Mouse (Mus musculus): Measurements from ENCODE around the gene Hes3. TPM values are rescaled to one million over a fixed set of nuclear protein-coding genes. Genes with fewer than 3 reads are reported as not detected.

Hes3 gene
- total and polyA plus RNA-seq, 3 experiments = not detected

- intact Hi-C loops (cut with DNase I) = no loop called here
- no peak for DNase-seq
- Histone ChIP-seq H3K79me2 (replicated peaks; ENCODE audit: control insufficient read depth, insufficient read depth, low read length) (no peaks in the 10 kb centered on the region; the same call in 1 of the 2 replicates), H3K27me3 (ENCODE audit: control insufficient read depth, insufficient read depth, low read length) (no peaks in the 10 kb centered on the region), H3K9ac (ENCODE audit: low read depth, low read length) (no peak overlapping the region), H3K36me3 (ENCODE audit: control insufficient read depth, insufficient read depth, low read length) (no peaks in the 10 kb centered on the region), H3K27ac (no peak overlapping the region), H3K4me3 (no peak overlapping the region), H3K4me1 (ENCODE audit: control insufficient read depth, insufficient read depth, low read length) (no peaks in the 10 kb centered on the region; the same call in 1 of the 2 replicates)
- 92% methylated on average over 10 of the region's 10 CpGs for WGBS
- no peak for TF ChIP-seq EP300 (IDR thresholded peaks at IDR 0.05; ENCODE audit: insufficient read depth, low read depth, low read length)
- no peak for TF ChIP-seq CTCF (IDR thresholded peaks at IDR 0.05)
- no peak for TF ChIP-seq POLR2A (IDR thresholded peaks at IDR 0.05; ENCODE audit: insufficient read depth, low read depth, low read length)
Measured at GRCm38 (mm10) chr4:152303172-152303571, 11.7 kb upstream of the Hes3 start.

GRCm38 (mm10) chr4:152302012-152302411 lies 10.6 kb upstream of the Hes3 start:
- no peak for DNase-seq
- H3K79me2 ChIP-seq (replicated peaks; ENCODE audit: control insufficient read depth, insufficient read depth, low read length) = peaks cover 5% of the 10 kb centered on the region; the same call in 1 of the 2 replicates
- no peak for TF ChIP-seq CTCF (IDR thresholded peaks at IDR 0.05)
- no peak for TF ChIP-seq POLR2A (IDR thresholded peaks at IDR 0.05; ENCODE audit: insufficient read depth, low read depth, low read length)
- no peak for TF ChIP-seq EP300 (IDR thresholded peaks at IDR 0.05; ENCODE audit: insufficient read depth, low read depth, low read length)
- H3K36me3 ChIP-seq (ENCODE audit: control insufficient read depth, insufficient read depth, low read length) = no peaks in the 10 kb centered on the region
- H3K4me3 ChIP-seq = no peak overlapping the region
- H3K27ac ChIP-seq = no peak overlapping the region
- no peak overlapping the region for H3K9ac ChIP-seq (ENCODE audit: low read depth, low read length)
- H3K27me3 ChIP-seq (ENCODE audit: control insufficient read depth, insufficient read depth, low read length) = no peaks in the 10 kb centered on the region
- intact Hi-C loops (cut with DNase I) = no loop called here
- H3K4me1 ChIP-seq (ENCODE audit: control insufficient read depth, insufficient read depth, low read length) = peaks cover 3% of the 10 kb centered on the region
- 83% methylated on average over 11 of the region's 11 CpGs for WGBS

GRCm38 (mm10) chr4:152300375-152300774 lies 8.9 kb upstream of the Hes3 start:
- no peak for TF ChIP-seq CTCF (IDR thresholded peaks at IDR 0.05)
- no peak for TF ChIP-seq EP300 (IDR thresholded peaks at IDR 0.05; ENCODE audit: insufficient read depth, low read depth, low read length)
- TF ChIP-seq POLR2A (IDR thresholded peaks at IDR 0.05; ENCODE audit: insufficient read depth, low read depth, low read length) = no peak
- no peaks in the 10 kb centered on the region for H3K27me3 ChIP-seq (ENCODE audit: control insufficient read depth, insufficient read depth, low read length)
- H3K9ac ChIP-seq (ENCODE audit: low read depth, low read length) = no peak overlapping the region
- H3K27ac ChIP-seq = no peak overlapping the region
- intact Hi-C loops (cut with DNase I) = no loop called here
- peaks cover 5% of the 10 kb centered on the region; the same call in 1 of the 2 replicates for H3K79me2 ChIP-seq (replicated peaks; ENCODE audit: control insufficient read depth, insufficient read depth, low read length)
- H3K4me3 ChIP-seq = no peak overlapping the region
- H3K4me1 ChIP-seq (ENCODE audit: control insufficient read depth, insufficient read depth, low read length) = peaks cover 7% of the 10 kb centered on the region
- WGBS = 89% methylated on average over 8 of the region's 8 CpGs
- H3K36me3 ChIP-seq (ENCODE audit: control insufficient read depth, insufficient read depth, low read length) = no peaks in the 10 kb centered on the region
- no peak for DNase-seq

- no peaks in the 10 kb centered on the region for H3K36me3 ChIP-seq (ENCODE audit: control insufficient read depth, insufficient read depth, low read length)
- intact Hi-C loops (cut with DNase I) = loop anchor here (5.0 to 10.0 kb wide), 2 partner anchors 33 to 274 kb away; partner anchors contain the start of gene Zbtb48
- H3K79me2 ChIP-seq (replicated peaks; ENCODE audit: control insufficient read depth, insufficient read depth, low read length) = peaks cover 5% of the 10 kb centered on the region; the same call in 1 of the 2 replicates
- peaks cover 8% of the 10 kb centered on the region for H3K4me1 ChIP-seq (ENCODE audit: control insufficient read depth, insufficient read depth, low read length)
- H3K9ac ChIP-seq (ENCODE audit: low read depth, low read length) = 0 out of 2 replicates have a peak overlapping the region, but pooled peaks have one; percentile 1
- WGBS = 79% methylated on average over 14 of the region's 14 CpGs
- no peak overlapping the region for H3K27ac ChIP-seq
- DNase-seq = no peak
- no peaks in the 10 kb centered on the region for H3K27me3 ChIP-seq (ENCODE audit: control insufficient read depth, insufficient read depth, low read length)
- no peak overlapping the region for H3K4me3 ChIP-seq
- TF ChIP-seq CTCF (IDR thresholded peaks at IDR 0.05) = no peak
- TF ChIP-seq EP300 (IDR thresholded peaks at IDR 0.05; ENCODE audit: insufficient read depth, low read depth, low read length) = no peak
- no peak for TF ChIP-seq POLR2A (IDR thresholded peaks at IDR 0.05; ENCODE audit: insufficient read depth, low read depth, low read length)
Measured at GRCm38 (mm10) chr4:152298836-152299235, 7.4 kb upstream of the Hes3 start.

GRCm38 (mm10) chr4:152296874-152297861 lies 5.7 kb upstream of the Hes3 start, which contains the start of gene Icmt:
Icmt (plus strand) TSS chr4:152297227.
- peaks cover 8% of the 10 kb centered on the region for H3K4me1 ChIP-seq (ENCODE audit: control insufficient read depth, insufficient read depth, low read length)

More at GRCm38 (mm10) chr4:152296874-152297861, 5.7 kb upstream of the Hes3 start, which contains the start of gene Icmt:
- Histone ChIP-seq H3K27ac (peak within 1 kb of the TSS; percentile 90), H3K36me3 (ENCODE audit: control insufficient read depth, insufficient read depth, low read length) (no peaks in the 10 kb centered on the region), H3K79me2 (replicated peaks; ENCODE audit: control insufficient read depth, insufficient read depth, low read length) (peaks cover 5% of the 10 kb centered on the region; the same call in 1 of the 2 replicates), H3K27me3 (ENCODE audit: control insufficient read depth, insufficient read depth, low read length) (no peaks in the 10 kb centered on the region), H3K4me3 (peak within 1 kb of the TSS; percentile 92), H3K9ac (ENCODE audit: low read depth, low read length) (peak within 1 kb of the TSS; percentile 98)
- TF ChIP-seq POLR2A (IDR thresholded peaks at IDR 0.05; ENCODE audit: insufficient read depth, low read depth, low read length) (peak; percentile 91), EP300 (IDR thresholded peaks at IDR 0.05; ENCODE audit: insufficient read depth, low read depth, low read length) (peak; percentile 46; the same call in 1 of the 2 replicates), CTCF (IDR thresholded peaks at IDR 0.05) (no peak)
- DNase-seq = peak; percentile 100
- intact Hi-C loops (cut with DNase I) = loop anchor here (2.0 to 10.0 kb wide), 3 partner anchors 22 to 272 kb away; partner anchors contain the start of genes Rnf207 and Zbtb48
- WGBS = under 1% methylated on average over 119 of the region's 119 CpGs
